Mouse (Mus musculus) ovary, postnatal 36 days (tissue): ENCODE data around the gene Matk.

Experiments used
- DNase-seq: peaks from one replicate; pipeline ENCODE4 v3.0.0; 2022; ENCODE audit warnings: low spot score, mixed read lengths

Matk gene

DNA sequence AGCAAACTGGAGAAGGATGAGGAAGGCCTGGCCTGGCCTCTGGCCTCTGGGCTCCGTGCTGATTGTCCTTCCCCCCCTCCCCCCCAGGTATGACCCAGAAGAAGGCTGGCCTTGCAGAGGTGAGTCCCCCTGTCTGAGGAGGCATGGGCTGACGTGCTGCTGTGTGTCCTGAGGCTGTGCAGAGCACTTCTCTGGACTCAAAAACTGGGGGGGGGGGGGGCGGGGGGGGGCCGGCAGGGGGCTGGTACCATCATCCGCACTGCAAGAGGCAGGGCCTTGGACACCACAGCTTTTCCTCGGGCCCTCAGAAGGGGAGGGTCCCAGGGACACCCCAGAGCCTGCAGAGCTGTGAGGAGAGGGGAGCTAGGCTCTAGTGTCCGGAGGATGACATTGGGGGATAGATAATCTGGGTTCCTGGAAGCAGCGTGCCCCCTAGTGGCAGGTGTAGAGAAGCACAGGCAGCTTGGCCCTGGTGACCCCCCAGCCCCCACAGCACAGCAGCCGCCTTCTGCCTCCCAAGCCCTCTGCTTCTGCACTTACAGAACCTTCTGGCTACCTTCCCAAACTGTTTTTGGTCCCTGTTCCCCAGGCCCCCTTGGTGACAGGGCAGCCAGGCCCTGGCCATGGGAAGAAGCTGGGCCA is 52.0 kb downstream of the Matk start:
- DNase-seq, result no peak

DNA sequence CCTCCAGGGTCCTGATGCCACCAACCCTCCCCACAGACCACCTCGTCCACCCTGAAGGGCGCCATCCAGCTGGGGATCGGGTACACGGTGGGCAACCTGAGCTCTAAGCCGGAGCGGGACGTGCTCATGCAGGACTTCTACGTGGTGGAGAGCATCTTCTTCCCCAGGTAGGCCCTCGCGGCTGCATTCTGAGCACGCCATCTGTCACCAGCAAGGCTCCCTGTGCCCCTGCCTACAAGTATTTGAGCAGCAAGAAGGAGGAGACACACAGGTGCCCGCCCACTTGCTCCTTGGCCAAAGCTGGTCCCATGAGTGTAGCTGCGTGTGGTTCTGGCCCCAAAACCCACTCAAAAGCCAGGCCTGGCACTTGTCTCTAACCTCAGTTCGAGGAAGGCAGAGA is 52.9 kb downstream of the Matk start:
- no peak for DNase-seq

DNA sequence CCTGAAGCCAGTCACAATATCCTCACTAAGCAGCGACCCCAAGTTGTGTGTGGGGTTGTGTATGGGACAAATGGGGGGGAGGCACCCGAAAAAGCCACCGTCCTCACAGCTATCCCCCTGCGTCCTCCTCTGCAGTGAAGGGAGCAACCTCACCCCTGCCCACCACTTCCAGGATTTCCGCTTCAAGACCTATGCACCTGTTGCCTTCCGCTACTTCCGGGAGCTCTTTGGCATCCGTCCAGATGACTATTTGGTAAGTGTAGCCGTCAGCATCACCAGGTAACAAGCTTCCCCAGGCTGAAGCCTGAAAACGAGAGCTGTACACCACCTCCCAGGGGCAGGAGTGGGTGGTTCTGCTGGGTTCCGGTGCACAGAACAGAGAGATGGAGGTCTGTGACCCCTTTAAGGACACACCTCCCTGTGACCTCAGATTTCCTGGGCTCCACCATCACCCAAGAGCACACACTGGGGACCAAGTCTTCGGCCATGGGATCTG is 53.5 kb downstream of the Matk start:
- DNase-seq, result no peak

DNA sequence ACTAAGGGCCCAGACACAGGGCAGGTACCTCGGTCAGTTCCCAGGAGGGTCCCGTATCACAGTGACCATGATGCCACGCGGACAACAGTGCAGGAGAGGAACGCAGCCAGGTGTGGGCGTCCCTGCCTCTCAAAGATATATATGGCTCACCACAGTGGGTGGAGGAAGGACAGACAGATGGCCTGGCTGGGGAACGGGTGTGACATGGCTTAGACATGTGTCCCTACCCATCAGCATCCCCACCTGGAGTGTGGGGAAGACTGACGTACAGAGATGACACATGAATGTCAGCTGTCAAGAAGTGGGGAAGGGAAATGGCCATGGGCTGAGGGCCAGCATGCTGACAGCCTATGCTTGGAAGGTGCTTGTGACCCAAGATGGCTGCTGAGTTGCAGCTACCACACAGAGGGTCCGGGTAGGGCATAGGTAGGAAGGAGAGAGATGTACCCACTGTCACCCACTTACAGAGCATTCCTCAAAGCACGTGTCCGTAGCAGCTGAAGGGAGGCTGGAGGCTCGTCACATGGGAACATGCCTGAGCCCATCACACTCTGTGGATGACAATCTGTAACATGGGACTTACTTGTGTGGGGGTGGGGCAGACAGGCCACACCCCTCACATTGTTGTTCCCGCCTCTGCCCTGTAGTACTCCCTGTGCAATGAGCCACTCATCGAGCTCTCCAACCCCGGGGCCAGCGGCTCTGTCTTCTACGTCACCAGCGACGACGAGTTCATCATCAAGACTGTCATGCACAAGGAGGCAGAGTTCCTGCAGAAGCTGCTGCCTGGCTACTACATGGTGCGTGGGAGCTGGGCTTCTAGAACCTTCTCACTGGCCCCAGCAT is 54.3 kb downstream of the Matk start:
- no peak for DNase-seq

DNA sequence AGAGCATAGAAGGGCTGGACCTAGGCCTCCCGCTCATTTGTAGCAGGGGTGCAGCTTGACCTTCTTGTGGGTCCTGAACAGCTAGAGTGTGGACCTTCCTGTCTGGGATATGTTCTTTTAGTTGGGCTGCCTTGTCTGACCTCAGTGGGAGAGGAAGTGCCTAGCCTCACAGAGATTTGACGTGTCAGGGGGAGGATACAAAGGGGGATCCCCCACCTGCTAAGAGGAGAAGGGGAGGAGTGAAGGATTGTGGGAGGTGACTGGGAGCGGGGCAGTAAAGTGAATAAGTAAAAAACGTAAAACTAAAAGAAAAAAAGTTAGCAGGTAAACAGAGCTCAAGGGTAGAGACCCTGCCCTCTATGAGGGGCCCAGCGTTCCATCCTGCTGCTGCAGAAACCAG is 56.8 kb downstream of the Matk start:
- no peak for DNase-seq
